Mouse (Mus musculus) erythroid progenitor cell, adult 5-6 weeks (primary cell): ENCODE measurements around the gene Gm17689. TPM values are rescaled to one million over a fixed set of nuclear protein-coding genes. Genes with fewer than 3 reads are reported as not detected.

ENCODE experiments used
- ATAC-seq: replicated peaks from 2 replicates; pipeline ENCODE4 v1.8.0; 2016; ENCODE audit warnings: moderate number of reproducible peaks, mild to moderate bottlenecking, moderate TSS enrichment, inconsistent platforms; ENCODE audit not compliant: poor library complexity, low FRiP score, severe bottlenecking
- total RNA-seq, 2 experiments: library from RNA; stranded (forward) in 1 of 2; stranded (reverse) in 1 of 2; fragments of 150-400 nt in 1 of 2; fragments of 186-747, 209-891 nt in 1 of 2; gene quantifications; 2 replicates each; pipeline versions ENCODE4 v1.2.3 to v1.2.4; 2015 to 2017; ENCODE audit warnings: low replicate concordance in 2 of 2

Gm17689 gene
- total RNA-seq (2015; ENCODE audit: low replicate concordance) (not detected in 2 replicates), total RNA-seq (2017; ENCODE audit: low replicate concordance) (not detected in 2 replicates)

- no peak for ATAC-seq
Measured at GRCm38 (mm10) chr9:36582535-36582934, at the start of gene Gm17689. Gm17689 (minus strand) TSS chr9:36582635.

- ATAC-seq = no peak
Measured at GRCm38 (mm10) chr9:36541863-36542262, 40.6 kb downstream of the Gm17689 start, which contains the start of gene Gm5615. Gm5615 (minus strand) TSS chr9:36541963.

Other genes starting within 250 kb of the Gm17689 start
- gene Gm7257, start 150.8 kb downstream of the Gm17689 start, total RNA-seq (2015; ENCODE audit: low replicate concordance) = not detected in 2 replicates
- gene Gm7257, start 150.8 kb downstream of the Gm17689 start, total RNA-seq (2017; ENCODE audit: low replicate concordance) = not detected in 2 replicates
- gene Gm9513, start 107.0 kb downstream of the Gm17689 start, total RNA-seq (2015; ENCODE audit: low replicate concordance) = not detected in 2 replicates
- not detected in 2 replicates for gene Gm9513, start 107.0 kb downstream of the Gm17689 start, total RNA-seq (2017; ENCODE audit: low replicate concordance)
- not detected in 2 replicates for gene Gm5615, start 40.7 kb downstream of the Gm17689 start, total RNA-seq (2015; ENCODE audit: low replicate concordance)
- not detected in 2 replicates for gene Gm5615, start 40.7 kb downstream of the Gm17689 start, total RNA-seq (2017; ENCODE audit: low replicate concordance)
- not detected in 2 replicates for gene A630095E13Rik, start 60.7 kb upstream of the Gm17689 start, total RNA-seq (2015; ENCODE audit: low replicate concordance)
- gene A630095E13Rik, start 60.7 kb upstream of the Gm17689 start, total RNA-seq (2017; ENCODE audit: low replicate concordance) = not detected in 2 replicates
- gene Acrv1, start 110.6 kb upstream of the Gm17689 start, total RNA-seq (2015; ENCODE audit: low replicate concordance) = not detected in 2 replicates
- gene Acrv1, start 110.6 kb upstream of the Gm17689 start, total RNA-seq (2017; ENCODE audit: low replicate concordance) = not detected in 2 replicates
- gene Chek1, start 144.4 kb upstream of the Gm17689 start, total RNA-seq (2015; ENCODE audit: low replicate concordance) = 14.8 and 37.3 TPM in 2 replicates
- 23.0 and 27.6 TPM in 2 replicates for gene Chek1, start 144.4 kb upstream of the Gm17689 start, total RNA-seq (2017; ENCODE audit: low replicate concordance)
- 96.4 and 165 TPM in 2 replicates for gene Stt3a, start 185.0 kb upstream of the Gm17689 start, total RNA-seq (2015; ENCODE audit: low replicate concordance)
- 169 and 238 TPM in 2 replicates for gene Stt3a, start 185.0 kb upstream of the Gm17689 start, total RNA-seq (2017; ENCODE audit: low replicate concordance)
- 6.8 and 9.6 TPM in 2 replicates for gene Ei24, start 214.8 kb upstream of the Gm17689 start, total RNA-seq (2015; ENCODE audit: low replicate concordance)
- gene Ei24, start 214.8 kb upstream of the Gm17689 start, total RNA-seq (2017; ENCODE audit: low replicate concordance) = 6.7 and 16.0 TPM in 2 replicates
- gene Fez1, start 239.2 kb upstream of the Gm17689 start, total RNA-seq (2015; ENCODE audit: low replicate concordance) = not detected in 2 replicates
- not detected in 2 replicates for gene Fez1, start 239.2 kb upstream of the Gm17689 start, total RNA-seq (2017; ENCODE audit: low replicate concordance)